Comparison of ENCODE assay signal across 8 mouse cellular contexts in genomic region chr8:107226183-107226582, GRCm38 (mm10).
A peak's percentile ranks its signal among the peaks of the same experiment; 100 is the strongest.
DNase-seq lines count a peak whose midpoint lies in the region; ATAC-seq lines count a peak whose summit lies in the region.

No protein-coding gene starts in this region.

- no peak overlapping the region for H3K9ac ChIP-seq in limb, embryonic 11.5 days (ENCODE audit: low read length)

- WGBS in limb, embryonic 11.5 days = 8% methylated on average over 9 of the region's 9 CpGs

- H3K27ac ChIP-seq in limb, embryonic 11.5 days (replicated peaks; ENCODE audit: low read depth, low read length) = no peak overlapping the region

- peaks cover 6% of the 10 kb centered on the region; the same call in 1 of the 2 replicates for H3K4me1 ChIP-seq in limb, embryonic 11.5 days (ENCODE audit: control insufficient read depth, insufficient read depth, low read length)

- no peak overlapping the region for H3K4me2 ChIP-seq in limb, embryonic 11.5 days (ENCODE audit: low read depth, severe bottlenecking)

- no peak overlapping the region for H3K4me3 ChIP-seq in limb, embryonic 11.5 days (ENCODE audit: low read depth, low read length)

- no peaks in the 10 kb centered on the region; the same call in 1 of the 2 replicates for H3K9me3 ChIP-seq in limb, embryonic 11.5 days (ENCODE audit: control insufficient read depth, low read length)

- no peak for ATAC-seq in cerebellum, adult (ENCODE audit: insufficient number of reproducible peaks, low FRiP score, low TSS enrichment)
- no peak for ATAC-seq in limb, embryonic 11.5 days (ENCODE audit: insufficient number of reproducible peaks, low FRiP score, low TSS enrichment, low read depth)

- no peaks in the 10 kb centered on the region for H3K27me3 ChIP-seq in limb, embryonic 11.5 days (ENCODE audit: control insufficient read depth, insufficient read depth, low read length)

- DNase-seq in cerebellum, adult 11-12 months = peak; percentile 11
- peak; percentile 62 for DNase-seq in MN1 (ENCODE audit: low spot score)
- DNase-seq in embryo, embryonic 11 days = peak; percentile 78
- peak; percentile 58 for DNase-seq in limb, embryonic 11.5 days (ENCODE audit: low spot score)
- no peak for DNase-seq in urinary bladder, adult 2 months (ENCODE audit: low spot score)
- DNase-seq in spleen, postnatal 10 days (ENCODE audit: low spot score in 2 of 2) = no peak
- no peak for DNase-seq in left cerebral cortex, adult 9 months (ENCODE audit: low spot score in 2 of 2)

- H3K36me3 ChIP-seq in limb, embryonic 11.5 days (ENCODE audit: control insufficient read depth, insufficient read depth, low read length) = no peaks in the 10 kb centered on the region

Comparison
In these comparisons a context has a peak if more than half of its experiments do, and no peak if none do; other contexts are left out.
1. DNase-seq: peak in cerebellum, adult 11-12 months (single experiment), MN1 (single experiment), embryo, embryonic 11 days (single experiment) and limb, embryonic 11.5 days (single experiment); none in urinary bladder, adult 2 months (single experiment), spleen, postnatal 10 days (0 of 2) and left cerebral cortex, adult 9 months (0 of 2).